Mouse (Mus musculus): Measurements from ENCODE around the gene Fbxo6. TPM values are rescaled to one million over a fixed set of nuclear protein-coding genes. Genes with fewer than 3 reads are reported as not detected.
"Not testable (repeated sequence)": the region's sequence is repeated elsewhere in the genome, so short reads cannot be mapped to it uniquely, and the experiment has no call there.

The Fbxo6 gene
- polyA plus RNA-seq (2012; rRNA removed), result 38.5 and 41.3 TPM in 2 replicates

DNA sequence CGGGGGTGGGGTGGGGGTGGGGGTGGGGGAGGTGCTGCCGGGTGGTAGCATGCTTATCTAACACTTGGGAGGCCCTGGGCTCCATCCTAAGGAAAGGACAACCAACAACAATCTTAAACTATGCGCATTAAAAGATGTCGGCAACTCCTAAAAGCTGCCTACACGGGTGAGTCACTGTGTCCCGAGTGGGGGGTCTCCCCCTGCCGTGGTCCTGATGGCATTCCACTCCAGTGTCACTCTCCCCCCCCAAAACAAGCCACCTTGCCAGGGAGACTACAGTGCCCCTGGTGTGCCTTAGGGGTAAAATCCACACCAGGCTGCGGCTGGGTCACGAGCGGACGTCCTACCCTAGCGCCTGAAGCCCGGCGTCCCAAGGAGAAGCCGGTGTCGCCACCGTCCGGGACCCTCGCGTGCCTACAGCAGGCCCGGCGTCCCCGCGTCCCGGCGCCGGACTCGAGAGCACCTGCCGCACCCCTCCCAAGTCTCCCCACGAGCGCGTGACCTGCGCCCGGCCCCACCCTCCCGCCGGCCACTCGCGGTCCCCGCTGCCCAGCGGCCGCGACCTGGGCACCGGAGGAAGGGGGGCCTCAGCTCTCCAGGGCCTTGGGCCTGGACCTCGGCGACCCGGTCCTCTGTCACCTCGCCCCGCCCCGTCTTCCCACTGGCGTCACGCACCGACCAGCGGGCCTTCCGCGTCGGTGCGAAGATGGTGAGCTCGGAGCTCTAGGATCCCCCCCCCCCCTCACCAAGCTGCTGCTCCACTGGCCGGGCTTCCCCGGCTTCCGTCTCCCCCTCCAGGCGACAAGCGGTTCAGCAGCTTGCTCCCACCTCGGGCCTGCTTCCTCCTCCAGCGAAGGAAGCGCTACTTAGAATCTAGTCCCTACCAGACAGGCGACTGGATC lies at the start of gene Fbxo6:
TSS of gene Fbxo6 (minus strand) at position 874 of the 902 bp plus-strand sequence.
- peak; percentile 62 for TF ChIP-seq POLR2A (IDR thresholded peaks at IDR 0.05; ENCODE audit: extremely low read depth, insufficient read depth, low read length)
- TF ChIP-seq CTCF (IDR thresholded peaks at IDR 0.05; ENCODE audit: extremely low read depth, insufficient read depth, low read length), result peak; percentile 44
- Histone ChIP-seq H3K27ac (ENCODE audit: insufficient read depth, low read length) (peak within 1 kb of the TSS; percentile 88), H3K4me1 (ENCODE audit: control insufficient read depth, insufficient read depth, low read length) (no peaks in the 10 kb centered on the region), H3K4me3 (ENCODE audit: insufficient read depth, low read length) (peak within 1 kb of the TSS; percentile 62)

DNA sequence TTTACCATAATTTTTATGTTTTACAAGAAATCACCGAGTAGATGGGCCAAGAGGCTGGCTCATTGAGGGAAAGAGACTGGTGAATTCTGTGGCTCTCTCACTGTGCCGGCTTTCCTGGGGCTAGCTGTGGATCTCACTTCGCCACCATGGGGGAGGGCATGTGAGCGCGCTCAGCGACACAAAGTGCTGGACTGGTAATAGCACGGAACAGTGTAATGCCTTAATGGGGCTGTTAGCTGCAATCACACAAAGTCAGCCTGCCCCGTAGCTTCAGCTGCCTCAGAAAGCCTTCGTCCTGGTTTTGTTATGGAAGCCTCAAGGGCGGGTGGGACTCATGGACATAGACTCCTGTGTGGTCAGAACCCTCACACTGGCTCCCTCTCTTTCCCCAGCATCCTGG lies 46.8 kb upstream of the Fbxo6 start:
- TF ChIP-seq CTCF (IDR thresholded peaks at IDR 0.05; ENCODE audit: extremely low read depth, insufficient read depth, low read length), result no peak
- TF ChIP-seq POLR2A (IDR thresholded peaks at IDR 0.05; ENCODE audit: extremely low read depth, insufficient read depth, low read length), result no peak
- Histone ChIP-seq H3K4me1 (ENCODE audit: control insufficient read depth, insufficient read depth, low read length) (no peaks in the 10 kb centered on the region), H3K4me3 (ENCODE audit: insufficient read depth, low read length) (no peak overlapping the region), H3K27ac (ENCODE audit: insufficient read depth, low read length) (no peak overlapping the region)

DNA sequence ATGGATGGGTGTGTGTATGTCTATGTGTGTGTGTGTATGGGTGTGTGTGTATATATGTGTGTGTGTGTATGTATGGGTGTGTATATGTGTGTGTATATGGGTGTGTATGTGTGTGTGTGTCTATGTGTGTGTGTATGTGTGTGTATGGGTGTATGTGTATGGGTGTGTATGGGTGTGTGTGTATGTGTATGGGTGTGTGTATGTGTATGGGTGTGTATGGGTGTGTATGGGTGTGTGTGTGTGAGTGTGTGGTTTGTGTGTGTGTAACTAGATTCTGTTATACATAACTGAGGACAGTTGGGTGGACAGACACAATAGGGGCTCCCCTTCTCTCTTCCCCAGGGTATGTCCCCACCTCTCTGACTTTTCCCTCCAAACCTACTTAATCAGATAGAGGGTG lies 42.5 kb upstream of the Fbxo6 start:
- Histone ChIP-seq H3K4me3 (ENCODE audit: insufficient read depth, low read length) (no peak overlapping the region), H3K4me1 (ENCODE audit: control insufficient read depth, insufficient read depth, low read length) (no peaks in the 10 kb centered on the region), H3K27ac (ENCODE audit: insufficient read depth, low read length) (no peak overlapping the region)
- TF ChIP-seq POLR2A (IDR thresholded peaks at IDR 0.05; ENCODE audit: extremely low read depth, insufficient read depth, low read length), result no peak
- TF ChIP-seq CTCF (IDR thresholded peaks at IDR 0.05; ENCODE audit: extremely low read depth, insufficient read depth, low read length), result no peak

DNA sequence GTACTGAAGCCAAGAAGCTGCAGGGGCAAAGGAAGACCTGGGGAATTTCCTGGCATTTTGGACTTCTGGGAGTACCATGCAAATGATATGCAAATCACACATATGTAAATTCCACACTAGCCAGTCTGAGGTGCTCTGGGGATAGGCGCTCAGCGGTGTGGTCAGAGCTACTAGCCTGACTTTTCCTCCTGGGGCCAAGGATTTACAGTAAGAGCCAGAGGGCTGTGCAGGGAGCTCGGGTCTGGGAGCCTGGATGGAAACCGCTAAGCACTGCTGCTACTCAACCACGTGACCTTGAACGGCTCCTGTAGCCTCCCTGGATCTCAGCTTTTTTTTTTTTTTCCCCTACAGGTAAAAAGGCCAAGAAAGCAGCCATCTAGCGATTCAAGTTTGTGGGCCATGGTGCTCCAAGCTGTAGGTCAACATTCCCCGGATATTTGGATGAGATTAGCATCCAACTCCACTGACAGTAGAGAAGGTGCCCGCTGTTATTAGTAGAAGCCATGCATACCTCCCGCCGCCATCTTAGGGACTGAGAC lies 40.8 kb upstream of the Fbxo6 start:
- Histone ChIP-seq H3K4me3 (ENCODE audit: insufficient read depth, low read length) (no peak overlapping the region), H3K27ac (ENCODE audit: insufficient read depth, low read length) (no peak overlapping the region), H3K4me1 (ENCODE audit: control insufficient read depth, insufficient read depth, low read length) (no peaks in the 10 kb centered on the region)
- TF ChIP-seq POLR2A (IDR thresholded peaks at IDR 0.05; ENCODE audit: extremely low read depth, insufficient read depth, low read length) (no peak), CTCF (IDR thresholded peaks at IDR 0.05; ENCODE audit: extremely low read depth, insufficient read depth, low read length) (no peak)

DNA sequence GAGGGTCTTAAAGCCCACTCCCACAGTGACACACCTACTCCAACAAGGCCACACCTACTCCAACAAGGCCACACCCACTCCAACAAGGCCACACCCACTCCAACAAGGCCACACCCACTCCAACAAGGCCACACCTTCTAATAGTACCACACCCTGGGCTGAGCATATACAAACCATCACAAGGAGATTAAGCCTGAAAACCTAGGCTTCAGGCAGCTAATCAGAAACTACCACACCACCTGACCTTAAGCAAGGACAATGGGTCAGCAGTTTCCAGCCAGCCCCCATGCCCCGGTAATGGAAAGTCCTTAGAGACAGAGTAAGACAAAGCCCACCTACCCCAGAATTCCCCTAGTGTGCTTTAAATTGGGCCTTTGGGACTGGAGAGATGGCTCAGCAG lies 36.8 kb upstream of the Fbxo6 start:
- not testable (repeated sequence) for H3K4me3 ChIP-seq (ENCODE audit: insufficient read depth, low read length); H3K27ac ChIP-seq (ENCODE audit: insufficient read depth, low read length); H3K4me1 ChIP-seq (ENCODE audit: control insufficient read depth, insufficient read depth, low read length)

DNA sequence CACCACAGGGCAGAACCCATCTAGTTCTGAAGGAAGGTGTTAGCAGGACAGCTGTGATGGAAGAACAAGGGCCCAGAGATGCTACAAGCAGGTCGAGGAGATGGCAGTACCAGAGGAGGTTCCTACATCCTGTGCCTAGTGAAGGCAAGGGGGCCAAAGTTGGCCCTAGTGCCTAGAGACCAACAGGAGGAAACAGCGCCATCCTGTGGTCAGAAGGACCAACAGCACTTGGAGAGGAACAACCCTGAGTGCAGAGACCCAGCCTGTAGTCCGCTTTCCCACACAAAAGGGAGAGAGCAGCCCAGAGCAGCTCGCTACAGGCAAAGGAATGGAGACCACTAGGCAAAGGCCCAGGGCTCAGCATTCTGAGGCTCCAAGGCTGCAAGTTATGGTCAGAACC lies 33.9 kb upstream of the Fbxo6 start:
- Histone ChIP-seq H3K4me3 (ENCODE audit: insufficient read depth, low read length) (no peak overlapping the region), H3K27ac (ENCODE audit: insufficient read depth, low read length) (no peak overlapping the region), H3K4me1 (ENCODE audit: control insufficient read depth, insufficient read depth, low read length) (no peaks in the 10 kb centered on the region)
- TF ChIP-seq CTCF (IDR thresholded peaks at IDR 0.05; ENCODE audit: extremely low read depth, insufficient read depth, low read length) (no peak), POLR2A (IDR thresholded peaks at IDR 0.05; ENCODE audit: extremely low read depth, insufficient read depth, low read length) (no peak)

DNA sequence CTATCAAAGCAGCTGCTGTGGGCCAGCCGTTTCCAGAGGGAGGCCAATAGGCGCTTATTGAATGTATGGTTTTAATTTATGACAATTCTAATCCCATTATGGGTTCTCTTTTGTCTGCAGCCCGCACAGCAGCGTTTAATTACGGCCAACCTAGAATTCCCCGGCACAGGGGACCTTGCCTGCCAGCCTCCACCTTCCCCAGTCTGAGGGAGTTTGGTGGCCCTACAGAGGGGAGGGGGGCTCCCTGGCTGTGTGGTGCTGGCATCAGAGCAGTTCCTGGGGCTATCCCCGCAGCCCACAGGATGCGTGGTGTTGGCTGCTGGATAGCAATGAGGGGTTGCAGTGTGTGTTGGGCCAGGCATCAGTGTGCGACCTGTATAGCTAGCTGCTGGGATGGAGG lies 32.6 kb upstream of the Fbxo6 start:
- H3K27ac ChIP-seq (ENCODE audit: insufficient read depth, low read length), result no peak overlapping the region
- no peaks in the 10 kb centered on the region for H3K4me1 ChIP-seq (ENCODE audit: control insufficient read depth, insufficient read depth, low read length)
- TF ChIP-seq POLR2A (IDR thresholded peaks at IDR 0.05; ENCODE audit: extremely low read depth, insufficient read depth, low read length) (no peak), CTCF (IDR thresholded peaks at IDR 0.05; ENCODE audit: extremely low read depth, insufficient read depth, low read length) (no peak)
- no peak overlapping the region for H3K4me3 ChIP-seq (ENCODE audit: insufficient read depth, low read length)

DNA sequence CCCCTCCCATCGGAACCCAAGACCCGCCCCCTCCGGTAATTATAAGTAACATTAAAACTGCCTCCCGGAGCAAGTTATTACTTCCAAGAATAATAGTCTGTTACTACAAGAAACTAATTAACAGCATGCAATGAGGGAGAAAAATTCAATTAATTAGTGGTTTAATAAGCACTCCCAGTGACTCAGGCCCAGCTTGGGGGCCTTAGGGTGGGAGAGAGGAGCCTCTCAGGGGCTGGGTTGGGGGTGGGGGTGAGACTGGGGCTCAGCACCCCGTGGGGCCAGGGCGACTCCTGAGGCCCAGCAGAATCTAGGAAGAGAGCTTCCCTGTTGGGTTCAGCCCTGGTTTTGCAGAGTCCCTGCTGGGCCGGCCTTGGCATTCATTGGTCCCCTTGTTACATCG lies 30.4 kb upstream of the Fbxo6 start:
- Histone ChIP-seq H3K4me3 (ENCODE audit: insufficient read depth, low read length) (no peak overlapping the region), H3K4me1 (ENCODE audit: control insufficient read depth, insufficient read depth, low read length) (no peaks in the 10 kb centered on the region), H3K27ac (ENCODE audit: insufficient read depth, low read length) (no peak overlapping the region)
- TF ChIP-seq CTCF (IDR thresholded peaks at IDR 0.05; ENCODE audit: extremely low read depth, insufficient read depth, low read length), result no peak
- TF ChIP-seq POLR2A (IDR thresholded peaks at IDR 0.05; ENCODE audit: extremely low read depth, insufficient read depth, low read length), result no peak

DNA sequence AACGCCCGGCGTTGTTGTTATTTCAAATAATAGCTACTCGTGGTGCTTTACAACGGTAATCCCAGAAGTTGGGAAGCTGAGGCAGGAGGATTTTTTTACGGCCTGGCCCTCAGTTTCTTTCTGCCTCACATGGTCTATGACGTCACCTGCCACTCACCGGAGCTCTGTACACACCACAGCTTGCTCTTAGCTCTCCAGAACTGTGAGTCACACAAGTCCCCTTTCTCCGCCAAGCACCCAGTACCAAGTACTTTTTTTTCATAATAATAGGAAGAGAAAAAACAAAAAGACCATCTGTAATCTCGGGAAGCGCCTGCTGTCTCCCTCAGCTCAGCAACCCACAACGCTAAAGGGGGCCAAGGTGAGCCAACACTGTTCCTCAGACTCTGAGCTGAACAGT lies 29.5 kb upstream of the Fbxo6 start:
- H3K27ac ChIP-seq (ENCODE audit: insufficient read depth, low read length), result no peak overlapping the region
- no peak overlapping the region for H3K4me3 ChIP-seq (ENCODE audit: insufficient read depth, low read length)
- TF ChIP-seq CTCF (IDR thresholded peaks at IDR 0.05; ENCODE audit: extremely low read depth, insufficient read depth, low read length) (no peak), POLR2A (IDR thresholded peaks at IDR 0.05; ENCODE audit: extremely low read depth, insufficient read depth, low read length) (no peak)
- no peaks in the 10 kb centered on the region for H3K4me1 ChIP-seq (ENCODE audit: control insufficient read depth, insufficient read depth, low read length)

DNA sequence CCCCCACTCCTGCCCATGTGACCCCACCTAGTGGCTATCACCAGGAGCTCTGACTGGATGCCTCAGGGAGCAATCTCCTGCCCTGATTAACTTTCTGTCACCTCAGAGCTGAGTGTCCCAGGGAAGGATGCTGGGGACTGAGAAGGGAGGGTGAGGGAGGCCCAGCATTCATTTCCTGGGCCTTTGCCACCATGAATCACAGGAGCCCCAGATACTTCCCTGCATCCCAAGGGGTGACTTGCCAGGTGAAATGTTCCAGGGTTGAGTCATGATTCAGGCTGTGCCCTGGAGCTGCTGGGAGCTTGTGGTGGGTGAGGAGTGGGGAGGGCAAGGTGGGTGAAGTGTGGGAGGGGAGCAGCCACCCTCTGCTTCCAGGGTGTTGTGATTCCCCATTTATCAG lies 25.8 kb upstream of the Fbxo6 start:
- TF ChIP-seq CTCF (IDR thresholded peaks at IDR 0.05; ENCODE audit: extremely low read depth, insufficient read depth, low read length), result no peak
- no peak for TF ChIP-seq POLR2A (IDR thresholded peaks at IDR 0.05; ENCODE audit: extremely low read depth, insufficient read depth, low read length)
- H3K4me1 ChIP-seq (ENCODE audit: control insufficient read depth, insufficient read depth, low read length), result no peaks in the 10 kb centered on the region
- no peak overlapping the region for H3K27ac ChIP-seq (ENCODE audit: insufficient read depth, low read length)
- H3K4me3 ChIP-seq (ENCODE audit: insufficient read depth, low read length), result no peak overlapping the region

DNA sequence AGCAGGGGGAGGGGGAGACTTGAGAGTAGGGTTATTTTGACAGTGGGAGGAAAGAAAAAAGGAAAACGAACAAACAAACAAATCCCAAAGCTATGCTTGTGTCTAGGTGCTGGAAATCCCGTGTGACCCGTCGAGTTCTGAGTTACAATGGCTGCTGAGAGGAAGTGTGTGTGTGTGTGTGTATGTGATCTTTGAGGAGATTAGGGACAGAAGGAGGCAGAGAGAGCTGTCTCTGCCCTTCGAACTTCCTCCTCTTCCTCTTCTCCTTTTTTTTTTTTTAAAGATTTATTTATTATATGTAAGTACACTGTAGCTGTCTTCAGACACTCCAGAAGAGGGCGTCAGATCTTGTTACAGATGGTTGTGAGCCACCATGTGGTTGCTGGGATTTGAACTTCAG lies 24.7 kb upstream of the Fbxo6 start:
- H3K4me3 ChIP-seq (ENCODE audit: insufficient read depth, low read length); H3K27ac ChIP-seq (ENCODE audit: insufficient read depth, low read length); H3K4me1 ChIP-seq (ENCODE audit: control insufficient read depth, insufficient read depth, low read length): not testable (repeated sequence)

Data from cortical plate, adult 2 months (tissue).